Mouse (Mus musculus) ES-Bruce4 (cell line): ENCODE data around the gene Ino80d.

Experiments
- CTCF ChIP-seq: IDR thresholded peaks from one replicate; pipeline ENCODE4 v1.8.1; 2011; ENCODE audit warnings: low read depth, low read length
- EP300 ChIP-seq: IDR thresholded peaks from 2 replicates; pipeline ENCODE4 v1.6.1; 2011; ENCODE audit warnings: low read depth, low read length; ENCODE audit not compliant: insufficient read depth
- POLR2A ChIP-seq: IDR thresholded peaks from one replicate; pipeline ENCODE4 v1.8.1; 2011; ENCODE audit warnings: low read length; ENCODE audit not compliant: insufficient read depth

GRCm38 (mm10) chr1:62914495-62914894, 200.0 kb downstream of the Ino80d start:
- no peak for TF ChIP-seq CTCF
- no peak for TF ChIP-seq POLR2A
- TF ChIP-seq EP300, result no peak
